Mouse (Mus musculus) liver, embryonic 11.5 days (tissue): Measurements from ENCODE around the gene Lamb3. TPM values are rescaled to one million over a fixed set of nuclear protein-coding genes. Genes with fewer than 3 reads are reported as not detected.
A peak's percentile ranks its signal among the peaks of the same experiment; 100 is the strongest.

ENCODE experiments used
- ATAC-seq: fragments of 200-750 bp; cut with Nextera tagmentation; replicated peaks from 2 replicates; pipeline ENCODE4 v1.8.0; 2017; ENCODE audit warnings: moderate number of reproducible peaks, mild to moderate bottlenecking, moderate TSS enrichment, moderate library complexity; ENCODE audit not compliant: low FRiP score
- DNase-seq: peaks from one replicate; pipeline ENCODE4 v3.0.0-alpha.2; 2017; ENCODE audit warnings: low spot score
- H3K27ac ChIP-seq: fragments of 300-500 bp; sonication (generic); 2 replicates; pipeline ENCODE4 v1.5.1; 2014; ENCODE audit warnings: mild to moderate bottlenecking, low read depth, low read length, control low read depth
- H3K27me3 ChIP-seq: fragments of 300-500 bp; sonication (generic); replicated peaks from 2 replicates; pipeline ENCODE4 v1.6.1; 2014; ENCODE audit warnings: low read length, mixed read lengths; ENCODE audit not compliant: control insufficient read depth, insufficient read depth
- H3K36me3 ChIP-seq: fragments of 300-500 bp; sonication (generic); 2 replicates; pipeline ENCODE4 v1.6.1; 2014; ENCODE audit warnings: mild to moderate bottlenecking, low read length, moderate library complexity, mixed read lengths; ENCODE audit not compliant: control insufficient read depth, insufficient read depth
- H3K4me1 ChIP-seq: fragments of 300-500 bp; sonication (generic); replicated peaks from 2 replicates; pipeline ENCODE4 v1.6.1; 2014; ENCODE audit warnings: low read length, mixed read lengths; ENCODE audit not compliant: control insufficient read depth, insufficient read depth
- H3K4me2 ChIP-seq: fragments of 300-500 bp; sonication (generic); 2 replicates; pipeline ENCODE4 v1.6.1; 2014; ENCODE audit warnings: mild to moderate bottlenecking, control low read depth, moderate library complexity
- H3K4me3 ChIP-seq: fragments of 300-500 bp; sonication (generic); 2 replicates; pipeline ENCODE4 v1.5.1; 2014; ENCODE audit warnings: low read depth, low read length, control low read depth
- H3K9ac ChIP-seq: fragments of 300-500 bp; sonication (generic); 2 replicates; pipeline ENCODE4 v1.6.1; 2014; ENCODE audit warnings: low read depth, low read length, control low read depth
- H3K9me3 ChIP-seq: fragments of 300-500 bp; sonication (generic); 2 replicates; pipeline ENCODE4 v1.6.1; 2016; ENCODE audit warnings: low read length, inconsistent platforms, mixed read lengths; ENCODE audit not compliant: control insufficient read depth
- WGBS: fragments of 180-500 bp; shearing (Covaris S2); extraction: QIAGEN DNeasy Blood & Tissue Kit; methylation state at CpG from one replicate; pipeline ENCODE4 v1.1.7; 2014; 5-methylcytosine and 5-hydroxymethylcytosine counted together
- polyA plus RNA-seq: library from polyadenylated mRNA; unstranded; fragments of >200 nt; fragmentation: Nextera tagmentation; extraction: Ambion mirVana; gene quantifications from 2 replicates; pipeline ENCODE4 v1.2.1, GENCODE M21; 2014

Lamb3 gene
- polyA plus RNA-seq, 1 experiment from 2014 or later = 0.15 TPM

GRCm38 (mm10) chr1:193173810-193174129, 33.7 kb upstream of the Lamb3 start:
- 15% methylated on average over 9 of the region's 9 CpGs for WGBS
- no peak for ATAC-seq
- H3K9ac ChIP-seq = peak overlapping the region; percentile 79
- H3K4me1 ChIP-seq = peaks cover 21% of the 10 kb centered on the region
- H3K4me2 ChIP-seq = peak overlapping the region; percentile 85
- H3K36me3 ChIP-seq = no peaks in the 10 kb centered on the region
- peak overlapping the region; percentile 81 for H3K27ac ChIP-seq
- peak overlapping the region; percentile 75 for H3K4me3 ChIP-seq
- no peaks in the 10 kb centered on the region for H3K9me3 ChIP-seq
- H3K27me3 ChIP-seq = no peaks in the 10 kb centered on the region
- DNase-seq = no peak

GRCm38 (mm10) chr1:193174143-193174733, 33.3 kb upstream of the Lamb3 start:
- H3K4me1 ChIP-seq = peaks cover 21% of the 10 kb centered on the region
- WGBS = 74% methylated on average over 13 of the region's 13 CpGs
- peak overlapping the region; percentile 79 for H3K9ac ChIP-seq
- peak overlapping the region; percentile 75 for H3K4me3 ChIP-seq
- H3K36me3 ChIP-seq = no peaks in the 10 kb centered on the region
- peak overlapping the region; percentile 85 for H3K4me2 ChIP-seq
- peak overlapping the region; percentile 81; the same call in 1 of the 2 replicates for H3K27ac ChIP-seq
- no peaks in the 10 kb centered on the region for H3K27me3 ChIP-seq
- no peak for DNase-seq
- no peak for ATAC-seq
- H3K9me3 ChIP-seq = no peaks in the 10 kb centered on the region

- ATAC-seq (no peak), DNase-seq (no peak)
- Histone ChIP-seq H3K9ac (no peak overlapping the region), H3K4me3 (no peak overlapping the region), H3K9me3 (no peaks in the 10 kb centered on the region), H3K27me3 (no peaks in the 10 kb centered on the region), H3K4me1 (no peaks in the 10 kb centered on the region), H3K4me2 (no peak overlapping the region), H3K27ac (no peak overlapping the region), H3K36me3 (no peaks in the 10 kb centered on the region)
- 79% methylated on average over 3 of the region's 3 CpGs for WGBS
Observed at GRCm38 (mm10) chr1:193181104-193181503, 26.4 kb upstream of the Lamb3 start.

- ATAC-seq (no peak), DNase-seq (no peak)
Observed at GRCm38 (mm10) chr1:193188257-193188656, 19.2 kb upstream of the Lamb3 start.

GRCm38 (mm10) chr1:193189151-193189621, 18.3 kb upstream of the Lamb3 start:
- Histone ChIP-seq H3K36me3 (no peaks in the 10 kb centered on the region), H3K4me1 (peaks cover 9% of the 10 kb centered on the region; the same call in 1 of the 2 replicates), H3K27me3 (no peaks in the 10 kb centered on the region), H3K9ac (no peak overlapping the region), H3K9me3 (no peaks in the 10 kb centered on the region), H3K27ac (peak overlapping the region; percentile 28), H3K4me3 (no peak overlapping the region), H3K4me2 (no peak overlapping the region)
- ATAC-seq (peak; percentile 59; the same call in 1 of the 2 replicates), DNase-seq (peak; percentile 38)
- WGBS = 52% methylated on average over 9 of the region's 9 CpGs

More at GRCm38 (mm10) chr1:193188257-193188656, 19.2 kb upstream of the Lamb3 start:
- peaks cover 9% of the 10 kb centered on the region; the same call in 1 of the 2 replicates for H3K4me1 ChIP-seq
- H3K4me2 ChIP-seq = no peak overlapping the region
- no peaks in the 10 kb centered on the region for H3K27me3 ChIP-seq
- H3K36me3 ChIP-seq = no peaks in the 10 kb centered on the region
- H3K9ac ChIP-seq = no peak overlapping the region
- no peaks in the 10 kb centered on the region for H3K9me3 ChIP-seq
- H3K4me3 ChIP-seq = no peak overlapping the region
- WGBS = 77% methylated on average over 6 of the region's 6 CpGs
- H3K27ac ChIP-seq = no peak overlapping the region; the same call in 1 of the 2 replicates

GRCm38 (mm10) chr1:193189771-193190170, 17.7 kb upstream of the Lamb3 start:
- DNase-seq = no peak
- peaks cover 9% of the 10 kb centered on the region; the same call in 1 of the 2 replicates for H3K4me1 ChIP-seq
- H3K36me3 ChIP-seq = no peaks in the 10 kb centered on the region
- ATAC-seq = no peak
- no peak overlapping the region for H3K9ac ChIP-seq
- H3K4me3 ChIP-seq = no peak overlapping the region
- H3K27ac ChIP-seq = peak overlapping the region; percentile 28
- no peaks in the 10 kb centered on the region for H3K27me3 ChIP-seq
- H3K4me2 ChIP-seq = no peak overlapping the region
- 50% methylated on average over 3 of the region's 3 CpGs for WGBS
- no peaks in the 10 kb centered on the region for H3K9me3 ChIP-seq

GRCm38 (mm10) chr1:193191675-193192283, 15.7 kb upstream of the Lamb3 start:
- no peak overlapping the region for H3K4me2 ChIP-seq
- H3K9ac ChIP-seq = no peak overlapping the region
- no peak overlapping the region for H3K4me3 ChIP-seq
- no peaks in the 10 kb centered on the region for H3K9me3 ChIP-seq
- H3K27ac ChIP-seq = no peak overlapping the region; the same call in 1 of the 2 replicates
- ATAC-seq = no peak
- peaks cover 9% of the 10 kb centered on the region; the same call in 1 of the 2 replicates for H3K4me1 ChIP-seq
- WGBS = 75% methylated on average over 7 of the region's 7 CpGs
- H3K36me3 ChIP-seq = no peaks in the 10 kb centered on the region
- no peak for DNase-seq
- H3K27me3 ChIP-seq = no peaks in the 10 kb centered on the region

- Histone ChIP-seq H3K27ac (no peak overlapping the region), H3K4me2 (no peak overlapping the region), H3K4me1 (peaks cover under 1% of the 10 kb centered on the region; the same call in 1 of the 2 replicates), H3K27me3 (no peaks in the 10 kb centered on the region), H3K9me3 (no peaks in the 10 kb centered on the region), H3K9ac (no peak overlapping the region), H3K4me3 (no peak overlapping the region), H3K36me3 (no peaks in the 10 kb centered on the region)
- DNase-seq (no peak), ATAC-seq (no peak)
- WGBS = 93% methylated on average over 3 of the region's 3 CpGs
Observed at GRCm38 (mm10) chr1:193194416-193195140, 12.9 kb upstream of the Lamb3 start.
